Mouse (Mus musculus) brain, embryonic 14.5 days (tissue): Measurements from ENCODE around the gene Tmem135.

Experiments used
- CTCF ChIP-seq: fragments of 200-500 bp; IDR thresholded peaks from 2 replicates; pipeline ENCODE4 v1.5.1; 2012; ENCODE audit warnings: inconsistent platforms, mild to moderate bottlenecking, moderate library complexity, borderline replicate concordance; ENCODE audit not compliant: insufficient read depth, insufficient read length; ENCODE audit errors: extremely low read depth
- POLR2A ChIP-seq: fragments of 200-500 bp; IDR thresholded peaks from 2 replicates; pipeline ENCODE4 v1.6.1; 2012; ENCODE audit warnings: mild to moderate bottlenecking, inconsistent platforms, borderline replicate concordance; ENCODE audit not compliant: poor library complexity, insufficient read depth, insufficient read length, severe bottlenecking; ENCODE audit errors: extremely low read depth

- TF ChIP-seq CTCF, result no peak
- no peak for TF ChIP-seq POLR2A
Observed at GRCm38 (mm10) chr7:89326202-89326601, 77.8 kb downstream of the Tmem135 start.
